Mouse (Mus musculus): ENCODE measurements around the gene Slc25a38.

Gene Slc25a38

DNA sequence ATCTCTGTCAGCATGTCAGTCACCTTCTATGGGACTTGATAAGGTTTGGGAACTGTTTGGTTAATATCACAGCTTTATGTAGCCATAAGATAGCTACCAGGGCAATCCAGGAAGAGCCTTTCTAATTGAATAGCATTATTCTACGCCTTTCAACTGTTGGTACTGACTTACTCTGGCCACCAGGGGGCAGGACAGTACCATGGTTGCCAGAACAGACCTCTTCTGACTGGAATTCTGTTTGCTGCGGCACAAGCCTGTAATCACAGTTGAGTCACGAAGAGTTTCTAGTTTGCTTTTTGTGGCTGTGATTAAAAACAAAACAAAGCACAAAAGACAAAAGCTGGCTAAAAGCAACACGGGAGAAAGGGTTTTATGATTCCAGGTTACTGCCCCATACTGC, 30.5 kb downstream of the Slc25a38 start:
- peak; percentile 82 for DNase-seq (ENCODE audit: low read depth, low spot score)

DNA sequence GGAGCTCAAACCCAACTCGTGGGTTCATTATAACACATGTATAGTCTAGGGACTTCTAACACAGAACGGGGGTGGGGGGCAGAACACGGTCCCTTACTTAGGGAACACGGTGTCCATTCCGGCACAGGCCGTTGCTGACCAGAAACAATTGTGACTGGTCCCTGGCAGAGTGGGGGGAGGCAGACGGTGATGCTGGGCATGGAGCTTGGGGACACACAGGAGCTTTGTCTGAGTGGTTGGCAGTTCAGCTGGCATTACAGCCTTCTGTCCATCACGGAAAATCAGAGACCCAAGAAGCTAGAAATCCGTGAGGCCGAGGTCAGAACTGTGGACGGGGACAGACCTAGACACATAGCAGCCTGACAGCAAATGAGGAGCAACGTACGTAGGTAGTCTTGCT, 34.3 kb downstream of the Slc25a38 start:
- no peak for DNase-seq (ENCODE audit: low read depth, low spot score)

- no peak for DNase-seq (ENCODE audit: low read depth, low spot score)
Measured at GRCm38 (mm10) chr9:120149222-120149828, 39.2 kb downstream of the Slc25a38 start, which contains the start of gene Mobp. Gene Mobp (plus strand): TSS chr9:120149707.

GRCm38 (mm10) chr9:120151152-120151551, 41.0 kb downstream of the Slc25a38 start:
- DNase-seq (ENCODE audit: low read depth, low spot score) = no peak

DNA sequence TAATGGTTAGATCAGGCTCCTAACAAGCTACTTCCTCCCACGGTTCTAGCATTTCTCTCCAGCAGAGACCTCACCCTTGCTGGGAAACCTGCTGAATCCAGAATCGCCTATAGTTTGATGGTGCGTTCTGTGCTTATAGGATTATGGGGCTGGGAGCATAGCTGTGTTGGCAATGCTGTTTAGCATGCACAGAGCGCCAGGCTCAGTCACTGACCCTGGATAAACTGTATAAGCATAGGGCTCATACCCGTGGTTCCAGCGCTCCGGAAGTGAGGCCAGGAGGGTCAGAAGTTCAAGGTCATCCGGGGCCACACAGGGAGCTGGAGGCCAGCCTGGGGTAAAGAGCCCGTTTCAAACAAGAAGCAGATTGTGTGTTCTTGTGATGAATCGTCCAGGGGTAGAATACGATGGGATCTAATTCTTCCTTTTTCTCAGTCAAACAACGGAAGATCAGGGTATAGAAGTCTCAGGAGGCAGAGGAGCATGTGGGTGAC, 41.8 kb downstream of the Slc25a38 start:
- no peak for DNase-seq (ENCODE audit: low read depth, low spot score)

DNA sequence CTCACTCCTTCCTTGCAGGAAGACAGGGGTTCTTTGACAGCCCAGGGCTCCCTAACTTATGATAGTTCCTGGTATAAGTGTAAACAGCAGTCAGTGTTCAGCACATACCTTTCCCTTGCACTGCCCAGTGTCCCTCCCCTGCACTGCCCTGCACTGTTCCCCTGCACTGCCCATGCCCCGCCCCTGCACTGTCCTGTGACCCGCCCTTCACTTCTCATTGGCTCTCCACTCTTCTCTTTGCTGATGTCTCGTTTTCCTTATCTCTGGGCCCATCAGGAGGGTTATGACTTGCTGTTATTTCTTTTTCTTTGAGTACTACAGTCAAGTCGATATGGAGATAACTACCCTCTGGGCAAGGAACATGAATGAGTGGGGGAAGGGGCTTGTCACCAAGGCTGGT, 47.9 kb downstream of the Slc25a38 start:
- no peak for DNase-seq (ENCODE audit: low read depth, low spot score)

- no peak for DNase-seq (ENCODE audit: low read depth, low spot score)
Measured at GRCm38 (mm10) chr9:120163862-120164261, 53.7 kb downstream of the Slc25a38 start.

GRCm38 (mm10) chr9:120167826-120168225, 57.7 kb downstream of the Slc25a38 start:
- no peak for DNase-seq (ENCODE audit: low read depth, low spot score)

DNA sequence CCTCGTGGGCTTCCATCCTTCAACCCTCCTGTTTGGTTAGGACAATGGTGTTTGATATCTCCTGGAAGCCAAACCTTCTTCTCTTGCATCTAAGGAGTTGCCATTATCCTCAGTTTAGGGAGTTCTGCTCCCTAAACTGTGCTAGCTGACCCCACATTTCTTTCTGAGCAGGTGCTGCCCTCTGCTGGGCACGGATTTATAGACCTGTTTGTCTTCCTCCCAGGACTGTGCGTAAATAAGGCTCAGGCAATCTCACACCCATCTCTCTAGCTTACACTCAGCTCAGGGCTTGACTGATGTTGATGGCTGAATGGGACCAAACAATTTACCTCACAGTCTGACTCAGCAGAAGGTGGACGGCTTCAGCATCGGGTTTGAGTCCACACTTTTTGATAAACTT, 61.1 kb downstream of the Slc25a38 start:
- DNase-seq (ENCODE audit: low read depth, low spot score) = peak; percentile 42

All from 3T3-L1 (cell line).